Mouse (Mus musculus) heart, postnatal 14 days (tissue): ENCODE results near the gene Gm13306. TPM values are rescaled to one million over a fixed set of nuclear protein-coding genes. Genes with fewer than 3 reads are reported as not detected.
"Not testable (repeated sequence)": the region's sequence is repeated elsewhere in the genome, so short reads cannot be mapped to it uniquely, and the experiment has no call there.

Source experiments
- DNase-seq, 2 experiments: peaks; one replicate each; pipeline ENCODE4 v3.0.0; 2021 to 2022
- intact Hi-C: fragments of 180-260 bp; cut with DNase I; formaldehyde crosslinking; loops from one replicate; pipeline ENCODE4 v1.15.1; 2025
- long read RNA-seq, 2 experiments: library from polyadenylated mRNA; stranded (forward); transcript quantifications; one replicate each; pipeline ENCODE4 v2.0.0; 2021
- total RNA-seq, 2 experiments: library from RNA; stranded (reverse); gene quantifications; 2 replicates each; pipeline ENCODE4 v1.2.3; 2021

Gene Gm13306
- not detected for total RNA-seq
- long read RNA-seq, experiment 1 = 0 reads
- long read RNA-seq, experiment 2 = 0 reads

DNA sequence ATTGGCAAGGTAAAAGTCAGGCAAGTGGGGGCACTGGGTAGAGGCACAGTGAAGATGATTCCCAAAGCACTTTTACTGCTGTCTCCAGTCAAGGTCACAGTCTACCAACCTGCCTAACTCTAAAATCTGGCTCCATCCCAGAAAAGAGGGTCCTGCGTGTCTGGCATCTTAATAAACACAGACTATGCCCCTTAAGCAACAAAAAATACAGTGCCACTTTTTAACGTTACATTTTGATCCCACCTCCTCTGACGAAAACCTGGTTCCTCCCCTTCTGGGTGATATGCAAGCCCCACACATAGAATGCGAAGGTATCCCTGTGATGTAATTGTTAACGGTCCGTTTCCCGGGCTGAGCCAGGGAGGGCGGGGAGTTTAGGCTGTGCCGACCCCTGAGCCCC is at the start of gene Gm13306:
Gene Gm13306, plus strand, starts transcription at position 301 of the 400 bp plus-strand sequence.
- DNase-seq, intact Hi-C loops: not testable (repeated sequence)

DNA sequence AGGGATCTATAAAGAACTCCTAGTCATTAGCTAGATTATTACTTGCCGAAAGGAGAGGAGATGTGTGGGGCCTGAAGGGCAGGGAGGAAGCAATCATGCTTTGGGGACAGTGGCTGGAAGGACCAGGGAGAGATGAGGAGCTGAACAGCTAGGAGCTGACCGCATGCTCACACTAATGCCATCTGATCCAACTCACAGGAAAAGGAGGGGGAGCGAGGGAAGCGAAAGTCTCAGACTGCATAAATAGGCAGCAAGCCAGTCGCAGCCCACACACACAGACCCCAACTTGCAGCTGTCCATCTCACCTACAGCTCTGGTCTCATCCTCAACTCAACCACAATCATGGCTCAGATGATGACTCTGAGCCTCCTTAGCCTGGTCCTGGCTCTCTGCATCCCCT is 38.7 kb upstream of the Gm13306 start, which contains the start of gene Gm13304:
Gene Gm13304, plus strand, starts transcription at position 301 of the 400 bp plus-strand sequence.
- intact Hi-C loops, DNase-seq: not testable (repeated sequence)

DNA sequence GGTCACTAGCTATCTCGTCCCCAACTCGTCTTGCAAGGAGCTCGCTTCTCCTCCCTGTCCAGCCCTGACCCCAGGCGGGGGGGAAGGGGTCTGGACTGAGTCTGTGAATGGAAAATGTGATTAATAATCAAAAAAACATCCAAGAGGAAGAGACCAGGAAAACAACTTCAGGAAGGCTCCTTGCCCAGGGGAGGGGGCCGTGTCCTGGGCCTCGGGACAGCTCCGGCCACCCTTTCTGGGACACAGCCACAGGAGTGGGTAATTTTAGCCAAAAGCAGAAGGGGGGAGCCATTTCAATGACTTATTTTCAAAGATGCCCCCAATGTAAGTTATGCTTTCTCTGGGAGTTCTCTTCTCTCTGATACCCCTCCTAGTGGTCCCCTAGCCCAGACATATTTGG is 15.3 kb downstream of the Gm13306 start, which contains the start of gene Gm13305:
Gene Gm13305, minus strand, starts transcription at position 101 of the 400 bp plus-strand sequence.
- DNase-seq, intact Hi-C loops: not testable (repeated sequence)

DNA sequence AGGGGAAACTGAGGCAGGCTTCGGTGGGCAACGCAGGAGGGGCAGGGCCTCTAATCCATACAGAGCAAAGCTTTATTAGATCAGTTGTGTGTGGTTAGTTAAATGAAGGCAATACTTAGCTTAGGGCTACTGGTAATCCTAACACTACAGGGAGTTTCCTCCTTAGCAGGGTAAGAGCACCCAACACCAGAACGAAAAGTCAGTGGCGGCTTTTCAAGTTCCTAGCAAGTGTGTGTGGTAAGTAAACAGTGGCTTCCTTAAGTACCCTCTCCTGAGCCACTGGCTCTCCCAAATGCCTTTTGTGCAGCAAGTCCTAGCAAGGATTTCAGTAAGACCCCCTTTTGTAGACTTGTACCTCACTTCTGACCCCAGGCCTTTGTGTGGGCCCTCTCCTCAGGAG is 25.0 kb downstream of the Gm13306 start:
- intact Hi-C loops = not testable (repeated sequence)

DNA sequence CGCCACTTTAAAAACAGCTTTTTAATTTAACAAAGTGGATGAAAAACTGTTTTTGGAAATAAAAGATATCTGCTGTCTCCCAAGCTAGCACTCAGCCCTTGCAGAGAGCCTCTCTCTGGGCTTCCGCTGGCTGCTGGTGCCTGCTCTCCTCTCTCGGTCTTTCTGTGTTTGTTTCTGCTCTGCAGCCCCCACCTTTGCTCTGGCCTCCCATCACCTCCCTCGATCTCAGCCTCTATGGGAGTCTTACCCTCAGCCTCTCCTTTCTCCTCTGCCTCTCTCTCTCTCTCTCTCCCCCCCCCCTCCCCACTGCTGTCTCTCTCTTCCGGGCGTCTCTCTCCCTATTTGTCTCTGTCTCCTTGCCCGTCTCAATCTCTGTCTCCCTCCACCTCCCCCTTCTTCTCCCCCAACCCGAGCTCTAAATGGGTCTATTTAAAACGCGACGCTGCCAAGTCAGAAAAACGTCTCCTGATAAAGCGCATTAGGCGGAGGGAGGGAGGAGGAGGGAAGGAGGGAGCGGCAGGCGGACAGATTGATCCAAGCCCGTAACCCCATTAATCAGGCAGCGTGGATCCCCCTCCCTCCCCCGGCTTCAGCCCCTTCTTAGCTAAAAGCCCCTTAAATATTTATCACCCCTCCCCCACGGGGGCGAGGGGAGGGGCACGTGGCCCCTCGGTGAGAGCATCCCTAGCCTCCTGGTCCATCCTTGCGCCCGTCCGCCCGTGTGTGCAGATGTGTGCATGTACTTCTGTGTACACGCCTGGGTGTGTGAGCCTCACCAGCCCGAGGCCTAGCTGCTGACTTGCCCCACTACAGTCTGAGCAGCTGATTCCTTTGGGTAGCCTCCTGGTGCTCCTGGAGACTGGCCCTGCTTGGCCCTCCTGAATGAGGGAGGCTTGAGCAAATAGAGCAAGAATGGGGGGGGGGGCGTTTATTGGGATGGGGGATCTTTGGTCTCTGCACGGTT is 30.3 kb downstream of the Gm13306 start:
- intact Hi-C loops, DNase-seq: not testable (repeated sequence)

More for the DNA sequence above, 25.0 kb downstream of the Gm13306 start:
- not testable (repeated sequence) for DNase-seq

DNA sequence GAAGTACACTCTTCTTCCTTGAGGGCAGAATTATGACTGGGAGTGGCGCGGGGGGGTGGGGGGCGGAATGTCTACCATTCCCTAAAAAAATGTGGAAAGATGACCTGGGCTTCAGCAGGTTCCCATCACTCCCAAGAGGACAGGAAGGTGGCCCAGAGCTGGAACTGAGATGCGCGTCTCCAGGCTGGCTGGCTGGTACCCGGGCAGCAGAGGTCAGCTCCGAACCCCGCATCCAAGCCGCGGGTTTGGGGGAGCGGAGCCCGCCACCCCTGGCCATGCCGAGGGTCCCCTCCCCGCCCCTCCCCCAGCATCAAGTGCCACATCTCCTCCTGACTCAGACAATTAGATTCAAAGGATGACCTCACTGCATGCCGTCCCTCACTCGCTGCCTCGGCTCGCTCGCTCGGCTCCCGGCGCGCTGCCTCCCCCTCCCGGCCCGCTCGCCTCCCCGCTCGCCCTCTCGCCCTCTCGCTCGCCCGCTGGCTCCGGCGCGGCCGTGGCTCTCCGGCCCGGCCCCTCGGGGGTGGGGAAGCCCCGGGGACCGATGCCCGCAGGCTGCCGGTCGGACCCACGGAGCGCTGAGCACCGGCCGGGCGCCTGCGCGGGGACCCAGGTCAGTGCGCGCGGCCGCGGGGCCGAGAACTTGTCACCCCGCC is 31.2 kb downstream of the Gm13306 start:
- DNase-seq, intact Hi-C loops: not testable (repeated sequence)

DNA sequence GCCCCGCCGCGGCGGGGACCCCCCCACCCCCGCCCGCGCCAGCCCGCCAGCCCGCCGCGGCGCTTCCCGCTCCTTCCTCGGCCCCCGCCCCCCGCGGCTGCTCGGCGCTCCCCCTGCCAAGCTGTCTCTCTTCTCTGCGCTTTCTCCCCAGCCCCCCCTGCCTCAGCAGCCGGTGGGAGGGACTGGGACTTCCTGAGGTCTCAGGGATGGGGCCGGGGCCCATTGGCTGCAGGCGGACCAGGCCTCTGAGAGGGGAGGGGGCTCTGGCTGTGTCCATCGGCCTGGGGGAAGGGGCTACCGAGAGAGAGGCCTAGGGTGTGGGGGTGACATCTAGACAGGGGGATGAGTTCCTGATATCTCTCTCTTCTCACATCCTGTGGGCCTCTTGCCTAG is 31.7 kb downstream of the Gm13306 start:
- intact Hi-C loops, DNase-seq: not testable (repeated sequence)

Other genes with a start within 250 kb of the Gm13306 start
- gene Gm21541, start 249.8 kb upstream of the Gm13306 start, total RNA-seq = not detected
- under 1 TPM; 0.65 to 0.80 TPM for gene Gm20878, start 211.9 kb upstream of the Gm13306 start, total RNA-seq
- gene Fam205a4, start 187.4 kb upstream of the Gm13306 start, total RNA-seq = not detected
- gene Gm21093, start 118.7 kb upstream of the Gm13306 start, total RNA-seq = not detected
- not detected for gene Gm3893, start 62.2 kb upstream of the Gm13306 start, total RNA-seq
- 10 to 100 TPM; 22.7 to 23.8 TPM for gene Gm13304, start 38.6 kb upstream of the Gm13306 start, total RNA-seq
- gene Gm13305, start 15.2 kb downstream of the Gm13306 start, total RNA-seq = under 1 TPM; 0.44 to 0.88 TPM
- under 1 TPM; 0.15 to 0.19 TPM for gene Gm10600, start 87.2 kb downstream of the Gm13306 start, total RNA-seq
- not detected for gene Ccl21b, start 102.3 kb downstream of the Gm13306 start, total RNA-seq
- gene Gm21953, start 140.8 kb downstream of the Gm13306 start, total RNA-seq = not detected
- gene Fam205a3, start 164.9 kb downstream of the Gm13306 start, total RNA-seq = not detected